Mouse (Mus musculus) liver, adult 2 months (tissue): Measurements from ENCODE around the gene F830045P16Rik.

Source experiments
- CTCF ChIP-seq: fragments of 200-500 bp; IDR thresholded peaks from 2 replicates; pipeline ENCODE4 v1.5.1; 2011; ENCODE audit warnings: low read depth, low read length, control low read depth
- POLR2A ChIP-seq: fragments of 200-500 bp; IDR thresholded peaks from 2 replicates; pipeline ENCODE4 v1.6.1; 2011; ENCODE audit warnings: low read length, control low read depth; ENCODE audit not compliant: insufficient read depth; ENCODE audit errors: extremely low read depth

GRCm38 (mm10) chr2:129413488-129413887 is 122.9 kb downstream of the F830045P16Rik start:
- no peak for TF ChIP-seq CTCF
- TF ChIP-seq POLR2A = no peak
